Mouse (Mus musculus): ENCODE measurements around the gene Vat1l.

Vat1l gene

DNA sequence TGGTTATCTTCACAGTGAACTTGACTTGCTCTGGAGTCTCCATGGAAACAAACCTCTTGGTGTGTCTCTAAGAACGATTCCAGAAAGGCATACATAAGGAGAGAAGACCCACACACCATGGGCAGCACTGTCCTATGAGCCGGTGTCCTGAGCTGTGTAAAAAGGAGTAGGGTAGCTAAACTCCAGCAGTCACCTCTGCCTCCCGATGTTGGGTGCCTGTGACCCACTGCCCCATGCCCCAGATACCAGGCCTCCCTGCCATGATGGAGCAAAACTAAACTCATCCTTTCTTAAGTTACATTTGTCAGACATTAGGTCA, 90.3 kb downstream of the Vat1l start:
- DNase-seq (ENCODE audit: low spot score), result peak; percentile 7

DNA sequence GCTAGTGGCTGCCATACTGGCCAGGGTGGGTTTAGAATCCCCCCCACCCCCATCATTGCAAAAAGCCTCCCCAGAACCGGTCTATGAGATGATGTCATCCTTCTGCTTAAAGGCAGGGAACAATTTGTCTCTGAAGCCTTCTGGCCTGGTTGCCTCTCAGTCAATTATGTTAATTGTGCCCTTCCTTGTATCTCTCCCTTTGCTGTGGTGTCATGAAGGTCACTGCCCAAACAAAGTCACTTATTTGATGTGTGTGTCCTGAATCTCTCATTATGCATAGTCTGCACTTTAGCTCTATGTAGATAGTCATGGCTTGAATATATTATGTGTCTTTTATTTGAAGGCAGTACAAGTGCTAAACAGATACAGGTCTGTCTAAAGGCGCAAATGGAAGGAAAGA, 92.8 kb downstream of the Vat1l start:
- peak; percentile 60 for DNase-seq (ENCODE audit: low spot score)

DNA sequence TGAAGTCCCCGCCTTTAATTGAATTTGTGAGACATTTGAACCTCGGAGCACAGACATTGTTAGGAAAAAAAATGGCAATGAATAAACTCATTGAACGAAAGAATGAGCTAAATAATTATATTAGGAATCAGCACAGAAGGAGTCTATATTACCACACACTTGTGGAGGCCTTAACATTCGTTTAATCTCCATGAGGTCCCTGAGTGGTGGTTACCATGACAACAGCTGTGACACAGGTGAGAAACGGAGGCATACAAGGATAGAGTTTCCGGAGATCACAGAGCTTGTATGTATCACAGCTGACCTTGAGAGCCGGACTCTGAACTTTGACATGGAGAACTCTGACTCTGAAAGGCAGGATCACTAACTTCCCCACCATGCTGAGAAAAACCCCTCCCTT, 94.7 kb downstream of the Vat1l start:
- DNase-seq (ENCODE audit: low spot score), result peak; percentile 12

DNA sequence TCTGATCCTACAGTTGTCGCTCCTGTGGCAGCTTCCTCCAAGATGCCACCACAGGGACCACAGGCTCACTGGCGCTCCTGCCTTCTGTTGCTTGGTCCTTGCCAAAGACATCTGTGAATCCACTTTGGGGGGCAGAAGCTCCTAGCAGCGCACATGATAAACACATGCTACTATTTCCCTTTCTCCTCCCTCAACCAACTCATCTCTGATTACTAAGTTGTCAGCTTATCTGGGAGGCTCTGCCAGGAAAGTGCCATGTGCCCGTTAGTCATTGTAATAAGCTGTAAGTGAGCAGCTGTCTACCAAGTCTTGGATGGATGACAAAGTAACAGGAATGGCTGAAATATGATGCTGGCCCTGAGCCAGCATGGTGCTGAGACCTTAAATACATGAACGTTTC, 100.9 kb downstream of the Vat1l start:
- DNase-seq (ENCODE audit: low spot score), result no peak

DNA sequence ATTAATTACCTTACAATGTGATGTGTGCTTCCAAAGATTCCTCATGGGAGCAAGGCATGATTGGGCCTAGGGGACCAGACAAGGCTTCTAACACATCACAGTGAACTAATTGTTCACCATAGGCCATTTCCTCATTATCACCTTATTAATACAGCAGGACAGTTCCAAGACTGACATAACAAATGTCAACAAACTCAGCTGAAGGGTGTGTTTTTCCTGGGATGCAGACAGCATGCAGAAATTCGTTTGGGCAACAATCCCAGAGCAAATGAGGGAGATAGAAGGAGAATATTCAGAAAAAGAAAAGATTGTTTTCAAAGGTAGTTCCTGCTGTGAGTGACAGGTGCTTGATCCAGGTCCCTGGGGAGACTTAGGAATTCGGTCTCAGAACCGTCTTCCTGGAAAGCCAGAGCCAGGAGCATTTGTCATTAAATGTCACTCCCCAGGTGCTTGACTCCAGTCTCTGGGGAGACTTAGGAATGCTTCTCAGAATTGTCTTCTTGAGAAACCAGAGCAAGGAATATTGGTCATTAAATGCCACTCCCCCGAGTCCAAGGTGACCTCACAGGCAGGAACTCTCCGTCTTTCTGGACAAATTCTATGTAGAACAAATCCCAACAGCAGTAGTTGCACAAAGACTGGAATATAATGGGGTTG, 109.4 kb downstream of the Vat1l start:
- DNase-seq (ENCODE audit: low spot score), result no peak

DNA sequence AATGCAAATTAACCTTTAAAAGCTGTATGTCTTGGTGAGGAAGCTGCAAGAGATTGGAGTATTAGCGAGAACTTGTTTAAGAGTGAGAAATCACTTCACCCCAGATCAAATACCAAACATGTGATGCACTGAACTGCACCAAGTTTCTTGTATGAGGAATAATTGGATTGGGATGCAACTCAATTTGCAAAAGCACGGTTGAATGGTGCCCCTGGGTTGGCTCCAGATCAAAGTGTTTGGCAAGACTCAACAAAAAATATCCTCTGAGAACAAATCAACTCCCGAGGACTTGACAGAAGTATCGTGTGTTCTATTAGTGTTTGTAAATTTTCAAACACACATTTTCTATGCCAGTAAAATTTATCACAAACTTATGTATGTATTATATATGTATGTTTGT, 112.7 kb downstream of the Vat1l start:
- DNase-seq (ENCODE audit: low spot score), result no peak

DNA sequence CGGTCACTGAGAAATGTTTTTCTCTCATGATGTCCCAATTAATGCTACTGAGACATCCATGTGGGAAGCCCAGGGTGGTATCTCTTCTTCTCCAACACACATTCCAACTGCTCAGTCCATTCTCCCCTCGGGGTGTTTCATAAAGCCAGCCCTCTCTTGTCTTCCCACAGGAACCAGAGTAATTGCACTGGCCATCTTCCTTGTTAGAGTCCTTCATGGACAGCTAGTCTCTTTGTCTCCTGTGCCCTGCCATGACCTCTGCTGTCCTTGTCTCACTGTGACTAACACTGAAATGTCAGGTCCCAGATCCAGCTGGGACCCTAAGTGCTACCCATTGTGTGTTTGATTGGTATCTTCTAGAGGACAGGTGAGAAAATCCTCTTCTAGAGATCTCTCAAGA, 116.7 kb downstream of the Vat1l start:
- no peak for DNase-seq (ENCODE audit: low spot score)

DNA sequence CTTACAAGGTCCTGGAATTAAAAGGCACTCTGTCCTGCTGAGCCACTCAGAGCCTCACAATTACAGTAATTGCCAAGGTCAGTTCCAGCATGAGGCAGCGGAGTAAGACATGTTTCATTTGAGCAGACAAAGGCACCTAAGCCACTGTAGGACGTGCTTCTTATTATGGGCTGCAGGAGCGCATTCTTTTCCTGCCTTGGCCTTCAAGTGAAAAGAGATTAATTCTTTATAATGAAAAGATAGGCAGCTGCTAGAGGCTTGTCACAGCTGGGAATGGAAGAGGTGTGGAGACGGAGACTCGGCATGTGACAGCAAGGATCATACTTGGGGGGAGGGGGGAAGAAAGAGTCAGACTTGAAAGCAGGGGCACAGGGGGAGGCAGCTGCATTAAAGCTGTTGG, 126.5 kb downstream of the Vat1l start:
- DNase-seq (ENCODE audit: low spot score), result no peak

DNA sequence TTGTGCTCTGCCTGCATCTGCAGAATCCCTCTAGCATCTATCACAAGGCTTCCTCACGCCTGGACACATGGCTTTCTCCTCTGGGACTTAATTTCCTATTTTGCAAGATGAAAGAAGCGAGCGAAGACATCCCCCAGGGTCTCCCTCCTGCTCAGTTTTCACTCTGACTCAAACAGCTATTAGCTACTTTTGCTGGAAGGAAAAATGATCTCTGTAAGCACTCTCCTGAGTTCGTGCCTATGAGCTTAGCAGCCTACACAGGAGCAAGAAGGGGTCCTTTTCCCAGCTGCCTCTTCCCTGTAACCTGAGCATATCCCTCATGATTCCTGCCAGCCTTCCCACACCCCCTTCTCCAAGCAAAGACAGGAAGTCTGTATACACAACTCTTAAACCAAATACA, 127.5 kb downstream of the Vat1l start:
- peak; percentile 19 for DNase-seq (ENCODE audit: low spot score)

DNA sequence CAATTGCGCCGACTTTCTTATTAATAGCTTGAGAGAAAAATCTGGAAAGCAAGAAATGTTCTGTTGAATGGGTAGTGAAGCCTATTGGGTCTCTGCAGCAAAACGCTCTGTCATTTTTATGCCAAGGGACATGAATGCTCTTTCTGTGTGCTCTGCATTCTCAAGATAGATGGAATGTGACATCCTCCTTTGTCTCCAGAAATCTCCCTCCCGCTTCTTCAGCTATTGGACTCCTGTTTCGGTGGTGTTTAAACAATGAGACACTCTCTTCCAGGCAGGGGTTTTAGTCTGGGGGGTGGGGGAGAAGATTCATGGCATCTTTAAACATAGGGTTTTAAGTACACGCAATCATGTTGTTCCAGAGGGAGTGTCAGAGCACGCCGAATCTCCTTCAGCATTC, 130.3 kb downstream of the Vat1l start:
- DNase-seq (ENCODE audit: low spot score), result peak; percentile 23

DNA sequence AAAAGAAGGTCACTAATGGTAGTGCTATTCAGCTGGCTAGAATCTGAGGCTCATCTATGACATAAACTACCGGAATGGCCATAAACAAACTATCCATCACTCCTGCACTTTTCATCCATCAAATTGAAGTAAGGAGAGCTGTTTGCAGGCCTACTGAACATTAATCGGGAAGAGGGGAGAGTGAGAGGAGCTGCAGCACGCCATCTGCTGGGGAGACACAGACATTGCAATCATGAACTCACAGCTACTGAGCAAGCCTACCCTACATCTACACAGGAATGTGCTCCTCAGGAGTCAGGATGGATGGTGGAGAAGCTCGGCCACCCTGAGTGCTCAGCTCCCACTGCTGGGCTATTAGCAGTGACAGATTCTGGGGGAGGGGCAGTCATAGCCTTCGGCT, 136.9 kb downstream of the Vat1l start:
- DNase-seq (ENCODE audit: low spot score), result peak; percentile 19

DNA sequence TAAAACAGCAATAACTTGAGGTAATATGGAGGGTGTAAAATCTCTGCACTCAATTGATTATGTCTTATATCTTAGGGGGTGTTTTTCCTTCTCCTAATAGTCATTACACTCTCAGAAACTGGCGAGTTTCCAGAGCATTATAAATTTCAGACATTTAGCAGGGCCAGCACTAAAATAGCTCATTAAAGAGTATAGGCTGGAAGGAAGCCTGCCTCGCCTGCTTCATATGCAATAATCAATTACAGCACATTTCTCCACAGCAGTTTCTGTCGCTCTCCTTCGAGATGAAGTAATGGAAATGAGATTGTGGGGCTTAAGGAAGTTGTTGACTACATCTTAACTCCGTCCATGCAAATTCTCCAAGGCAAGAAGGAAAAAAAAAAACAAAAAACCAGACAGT, 139.4 kb downstream of the Vat1l start:
- no peak for DNase-seq (ENCODE audit: low spot score)

DNA sequence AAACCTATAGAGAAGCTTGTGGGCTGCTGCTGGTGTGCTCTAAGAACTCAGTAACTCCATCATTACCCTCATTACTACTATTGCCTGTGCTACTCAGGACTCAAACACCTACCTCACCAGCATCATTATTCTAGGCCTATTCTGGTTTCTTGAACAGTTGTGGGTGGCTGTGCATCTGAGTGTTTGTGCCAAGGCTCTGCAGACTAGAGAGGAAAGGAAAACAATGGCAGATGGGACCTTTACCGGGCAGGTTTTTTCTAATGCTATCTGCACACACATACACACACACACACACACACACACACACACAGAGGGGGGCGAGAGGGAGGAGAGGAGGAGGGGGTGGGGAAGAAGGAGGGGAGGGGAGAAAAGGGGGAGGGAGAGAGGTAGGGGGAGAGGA, 140.6 kb downstream of the Vat1l start:
- DNase-seq (ENCODE audit: low spot score), result no peak

DNA sequence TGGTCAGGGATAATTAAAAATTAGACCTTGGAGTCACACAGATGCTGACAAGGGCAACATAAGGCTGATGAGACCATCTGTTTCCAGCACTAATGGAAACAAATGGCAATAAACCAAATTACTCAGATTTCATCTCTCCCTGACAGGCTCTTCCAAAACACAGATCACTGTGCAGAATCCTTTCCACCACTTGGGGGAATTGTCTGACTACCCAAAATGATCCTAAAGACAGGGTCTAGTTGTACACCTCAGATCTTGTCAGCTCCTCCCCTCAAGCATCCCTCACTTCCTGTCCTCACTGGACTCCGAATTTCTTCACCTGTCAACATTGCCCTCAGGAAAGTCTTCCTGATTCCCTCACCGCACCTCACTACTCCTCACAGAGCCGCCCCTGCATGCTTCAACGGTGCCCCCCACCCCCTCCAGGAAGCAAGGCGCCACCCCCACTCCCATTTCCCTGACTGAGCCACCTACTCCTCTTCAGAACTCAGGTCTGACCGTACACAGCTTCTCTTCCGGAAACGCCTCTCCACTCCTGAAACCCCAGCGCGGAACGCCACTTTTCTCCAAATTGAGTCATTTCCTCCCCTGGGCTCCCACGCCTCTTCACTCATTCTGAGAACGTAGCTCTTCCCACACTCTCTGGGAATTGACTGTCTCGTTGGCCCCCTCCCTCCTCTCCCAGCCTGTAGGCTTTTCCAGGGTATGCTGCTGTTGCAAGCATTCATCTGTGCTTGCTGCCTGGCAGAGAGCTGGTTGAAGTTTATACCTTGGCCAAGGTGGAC, 146.4 kb downstream of the Vat1l start:
- no peak for DNase-seq (ENCODE audit: low spot score)

DNA sequence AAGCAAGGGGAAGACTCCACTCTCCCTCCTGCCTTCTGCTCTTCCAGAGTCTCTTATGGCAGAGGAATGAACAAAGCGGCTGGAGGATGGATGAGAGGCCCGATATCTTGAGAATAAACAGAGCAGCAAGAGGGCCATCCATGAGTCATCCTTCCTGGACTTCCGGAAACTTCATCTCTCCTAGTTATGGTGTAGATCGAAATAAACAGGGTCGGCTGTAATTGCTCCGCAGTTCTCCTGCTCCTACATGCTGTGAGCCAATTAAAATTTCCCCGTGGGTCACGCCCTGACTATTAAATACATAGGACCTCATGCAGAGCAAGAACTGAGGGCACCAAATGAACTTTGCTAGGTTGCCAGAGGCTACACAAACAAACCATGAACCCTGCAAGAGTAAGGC, 155.1 kb downstream of the Vat1l start:
- no peak for DNase-seq (ENCODE audit: low spot score)

DNA sequence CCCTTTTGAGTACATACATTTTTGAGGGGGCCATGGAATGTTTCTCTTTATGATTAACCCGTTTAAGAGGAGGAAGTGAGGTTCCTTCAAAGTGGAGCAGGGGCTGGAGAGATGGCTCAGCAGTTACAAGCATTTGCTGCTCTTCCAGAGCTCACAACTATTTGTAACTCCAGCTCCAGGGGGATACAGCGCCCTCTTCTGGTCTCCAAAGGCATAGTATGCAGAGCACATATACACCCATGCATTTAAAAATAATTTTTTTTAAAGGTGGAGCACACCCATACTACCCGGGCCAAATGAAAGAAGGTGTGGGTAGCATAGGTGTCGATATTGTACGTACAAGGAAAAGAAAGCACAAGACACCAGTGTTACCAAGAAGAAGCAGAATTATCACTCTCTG, 157.8 kb downstream of the Vat1l start:
- no peak for DNase-seq (ENCODE audit: low spot score)

DNA sequence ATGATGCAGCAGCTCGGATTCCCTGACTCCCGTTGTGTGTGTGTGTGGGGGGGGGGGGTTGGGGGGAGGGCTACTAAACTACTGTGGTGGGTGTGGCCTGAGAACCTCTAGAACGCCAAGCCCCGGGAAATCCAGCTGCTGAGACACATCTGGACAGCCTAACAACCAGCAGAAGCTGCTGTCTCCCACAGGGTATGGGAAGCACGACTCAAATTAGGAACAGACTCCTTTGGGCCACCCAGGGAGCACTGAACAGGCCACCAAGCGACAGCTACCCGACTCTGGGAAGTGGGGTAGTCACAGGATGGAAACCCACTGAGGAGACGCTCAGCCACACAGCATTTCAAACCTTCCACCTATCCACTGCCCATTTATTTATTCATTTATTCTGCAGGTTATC, 158.2 kb downstream of the Vat1l start:
- DNase-seq (ENCODE audit: low spot score), result no peak

DNA sequence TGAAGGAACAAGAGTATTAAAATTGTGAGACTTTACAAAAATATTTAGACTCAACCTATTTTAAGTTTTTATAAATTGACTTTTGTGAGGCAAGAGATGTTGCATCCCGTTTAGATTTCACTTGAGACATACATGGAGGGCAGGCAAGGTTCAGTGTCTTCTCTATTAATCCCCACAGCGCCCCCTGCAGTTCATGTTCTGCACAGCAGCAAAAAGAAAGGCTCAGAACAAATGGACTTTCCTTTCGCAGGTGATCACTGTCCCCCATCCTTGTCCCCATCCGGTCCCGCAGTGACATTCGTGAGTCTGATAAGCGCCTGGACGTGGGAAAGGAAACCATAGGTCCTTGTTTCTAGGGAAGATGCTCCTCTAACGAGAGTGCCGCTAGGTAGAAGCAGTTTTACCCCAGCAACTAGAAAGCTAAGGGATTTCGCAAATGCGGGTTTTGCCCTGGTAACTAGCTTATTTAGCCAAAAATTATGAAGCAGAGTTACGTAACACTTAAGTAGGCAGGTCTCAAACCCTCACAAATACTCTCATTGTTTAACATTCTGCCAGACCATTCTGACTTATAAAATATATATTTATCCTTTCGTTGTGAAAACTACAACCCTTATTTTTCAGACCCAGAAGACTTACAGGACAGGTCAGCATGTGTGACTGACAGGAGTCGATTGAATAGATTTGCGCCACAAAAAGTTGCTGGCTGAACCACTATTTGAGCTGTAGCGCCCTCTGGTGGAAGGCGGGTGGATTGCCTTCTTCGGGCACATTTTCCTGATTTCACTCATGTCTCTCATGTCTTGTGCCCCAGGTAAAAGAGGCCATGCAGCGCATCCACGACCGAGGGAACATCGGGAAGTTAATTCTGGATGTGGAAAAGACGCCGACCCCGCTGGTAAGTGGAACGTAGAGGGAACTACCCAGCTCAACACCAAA, 163.9 kb downstream of the Vat1l start:
- DNase-seq (ENCODE audit: low spot score), result peak; percentile 80

DNA sequence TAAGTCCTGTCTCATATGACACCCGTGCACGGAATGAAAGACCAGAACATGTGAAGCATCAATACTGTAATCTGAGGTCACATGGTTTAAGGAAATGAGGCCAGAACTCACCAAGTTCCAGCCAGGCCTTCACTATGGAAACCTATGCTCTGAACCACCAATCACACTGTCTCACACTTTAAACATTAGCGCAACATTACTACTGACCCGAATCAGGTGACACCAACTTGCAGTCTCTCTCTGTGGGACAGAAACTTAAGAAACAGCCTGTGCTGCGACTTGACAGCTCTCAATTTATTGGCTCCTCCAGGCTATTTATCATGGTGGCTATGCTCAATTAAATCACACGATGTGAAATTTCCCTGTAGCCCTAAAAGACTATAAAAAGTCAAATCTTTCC, 169.0 kb downstream of the Vat1l start:
- DNase-seq (ENCODE audit: low spot score), result no peak

DNA sequence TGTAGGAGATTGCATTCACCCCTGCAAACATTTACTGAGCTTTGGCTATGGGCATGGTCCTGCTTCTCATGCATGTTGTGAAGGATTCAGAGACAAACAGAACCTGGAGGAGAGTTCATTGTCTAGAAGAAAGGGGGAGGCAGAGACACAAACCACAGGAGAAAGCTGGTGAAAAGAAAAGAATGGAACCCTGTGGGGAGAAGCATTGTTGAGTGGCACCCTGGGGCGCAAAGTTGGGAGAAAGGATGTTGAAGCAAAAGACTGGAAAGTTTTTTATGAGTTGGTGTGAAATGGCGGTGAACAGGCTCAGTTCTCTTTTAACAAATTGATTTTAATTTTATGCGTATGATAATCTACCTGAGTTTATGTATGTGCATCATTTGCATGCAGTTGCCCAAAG, 178.8 kb downstream of the Vat1l start:
- no peak for DNase-seq (ENCODE audit: low spot score)

DNA sequence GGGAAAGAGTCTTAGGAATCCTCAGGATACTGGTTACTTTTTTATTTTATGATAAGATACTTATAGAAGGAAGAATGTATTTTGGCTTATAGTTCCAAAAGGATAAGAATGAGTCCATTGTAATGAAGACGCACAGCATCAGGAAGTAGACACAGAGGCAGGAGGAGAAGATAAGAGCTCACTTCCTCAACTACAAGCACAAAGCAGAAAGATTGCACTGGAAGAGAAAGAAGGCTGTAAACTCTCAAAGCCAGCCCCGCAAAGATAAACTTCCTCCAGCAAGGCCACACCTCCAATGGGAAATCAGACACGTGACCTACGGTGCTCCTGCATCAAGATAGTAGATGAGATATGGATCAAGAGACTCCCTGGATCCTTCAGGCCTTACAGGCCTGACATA, 182.1 kb downstream of the Vat1l start:
- DNase-seq (ENCODE audit: low spot score), result no peak

DNA sequence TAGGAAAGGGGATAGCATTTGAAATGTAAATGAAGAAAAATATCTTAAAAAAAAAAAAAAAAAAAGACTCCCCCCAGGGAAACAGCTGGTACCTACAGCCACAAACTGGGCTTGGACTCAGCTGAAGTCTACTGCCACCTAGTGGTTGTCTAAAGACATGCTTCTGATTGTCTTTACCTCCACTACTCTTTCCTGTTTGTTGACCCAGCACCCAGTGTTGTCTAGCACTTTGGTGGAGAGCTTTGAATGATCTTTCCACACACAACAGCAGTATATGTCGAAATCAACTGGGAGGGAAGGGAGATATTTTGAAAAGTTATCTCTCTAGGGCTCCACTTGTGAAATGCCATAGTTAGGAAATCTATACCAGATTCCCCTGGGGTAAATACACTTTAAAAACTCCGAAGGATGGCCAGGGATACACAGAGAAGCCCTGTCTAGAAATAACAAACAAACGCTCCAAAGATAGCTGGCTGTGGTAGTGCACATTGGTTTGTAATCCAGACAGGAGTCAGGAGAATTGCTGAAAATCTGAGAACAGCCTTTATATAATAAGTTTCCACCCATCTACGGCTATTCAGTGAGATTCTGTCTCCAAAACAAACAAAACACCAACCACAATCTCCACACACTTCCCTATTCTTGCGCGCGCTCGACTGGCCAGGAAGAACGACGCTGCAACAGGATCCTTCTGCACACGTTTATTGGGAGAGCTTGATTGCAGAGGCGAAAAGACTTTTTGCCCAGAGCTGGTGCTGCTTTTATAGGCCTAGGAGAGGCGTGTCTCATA, 185.2 kb downstream of the Vat1l start:
- peak; percentile 53 for DNase-seq (ENCODE audit: low spot score)

Data from embryo, embryonic 10 days (tissue).